Mouse (Mus musculus) limb, embryonic 11.5 days (tissue): Measurements from ENCODE around the gene Trio. TPM values are rescaled to one million over a fixed set of nuclear protein-coding genes. Genes with fewer than 3 reads are reported as not detected.

Experiments used
- ATAC-seq: fragments of 200-750 bp; cut with Nextera tagmentation; 2 replicates; pipeline ENCODE4 v1.8.0; 2017; ENCODE audit warnings: low read depth; ENCODE audit not compliant: insufficient number of reproducible peaks, low FRiP score, low TSS enrichment
- DNase-seq: peaks from one replicate; pipeline ENCODE4 v3.0.0-alpha.2; 2015; ENCODE audit warnings: low spot score
- H3K27ac ChIP-seq: fragments of 300-500 bp; sonication (generic); replicated peaks from 2 replicates; pipeline ENCODE4 v1.5.1; 2014; ENCODE audit warnings: low read depth, mild to moderate bottlenecking, low read length
- H3K27me3 ChIP-seq: fragments of 300-500 bp; sonication (generic); 2 replicates; pipeline ENCODE4 v1.6.1; 2014; ENCODE audit warnings: mild to moderate bottlenecking, low read length, mixed read lengths; ENCODE audit not compliant: control insufficient read depth, insufficient read depth
- H3K36me3 ChIP-seq: fragments of 300-500 bp; sonication (generic); 2 replicates; pipeline ENCODE4 v1.6.1; 2014; ENCODE audit warnings: mild to moderate bottlenecking, low read length, moderate library complexity, mixed read lengths; ENCODE audit not compliant: control insufficient read depth, insufficient read depth
- H3K4me1 ChIP-seq: fragments of 300-500 bp; sonication (generic); 2 replicates; pipeline ENCODE4 v1.6.1; 2014; ENCODE audit warnings: low read length, mixed read lengths; ENCODE audit not compliant: control insufficient read depth, insufficient read depth
- H3K4me2 ChIP-seq: fragments of 300-500 bp; sonication (generic); 2 replicates; pipeline ENCODE4 v1.6.1; 2014; ENCODE audit warnings: low read depth, mild to moderate bottlenecking, moderate library complexity; ENCODE audit not compliant: severe bottlenecking
- H3K4me3 ChIP-seq: fragments of 300-500 bp; sonication (generic); 2 replicates; pipeline ENCODE4 v1.5.1; 2014; ENCODE audit warnings: low read depth, low read length
- H3K9ac ChIP-seq: fragments of 300-500 bp; sonication (generic); 2 replicates; pipeline ENCODE4 v1.6.1; 2014; ENCODE audit warnings: mild to moderate bottlenecking, low read length
- H3K9me3 ChIP-seq: fragments of 300-500 bp; sonication (generic); 2 replicates; pipeline ENCODE4 v1.6.1; 2016; ENCODE audit warnings: low read length; ENCODE audit not compliant: control insufficient read depth
- WGBS: fragments of 180-500 bp; shearing (Covaris S2); extraction: QIAGEN DNeasy Blood & Tissue Kit; methylation state at CpG from one replicate; pipeline ENCODE4 v1.1.7; 2014; 5-methylcytosine and 5-hydroxymethylcytosine counted together
- polyA plus RNA-seq: library from polyadenylated mRNA; unstranded; fragments of >200 nt; fragmentation: Nextera tagmentation; extraction: Ambion mirVana; gene quantifications from 2 replicates; pipeline ENCODE4 v1.2.1, GENCODE M21; 2014

Trio gene
- polyA plus RNA-seq, 1 experiment from 2014 or later, result 64.8 TPM

- H3K4me3 ChIP-seq, result no peak overlapping the region
- no peaks in the 10 kb centered on the region for H3K4me1 ChIP-seq
- ATAC-seq (no peak), DNase-seq (no peak)
- H3K4me2 ChIP-seq, result no peak overlapping the region
- no peak overlapping the region for H3K9ac ChIP-seq
- no peaks in the 10 kb centered on the region for H3K27me3 ChIP-seq
- H3K27ac ChIP-seq, result no peak overlapping the region
- 90% methylated on average over 7 of the region's 7 CpGs for WGBS
- H3K9me3 ChIP-seq, result no peaks in the 10 kb centered on the region
- peaks cover 3% of the 10 kb centered on the region; the same call in 1 of the 2 replicates for H3K36me3 ChIP-seq
These were observed 168.4 kb downstream of the Trio start for GRCm38 (mm10) chr15:27857242-27857641.

GRCm38 (mm10) chr15:27856050-27856787 is 169.4 kb downstream of the Trio start:
- DNase-seq (no peak), ATAC-seq (no peak)
- Histone ChIP-seq H3K4me3 (no peak overlapping the region), H3K27me3 (no peaks in the 10 kb centered on the region), H3K4me1 (no peaks in the 10 kb centered on the region), H3K9ac (no peak overlapping the region), H3K9me3 (no peaks in the 10 kb centered on the region), H3K27ac (no peak overlapping the region), H3K4me2 (no peak overlapping the region), H3K36me3 (peaks cover 3% of the 10 kb centered on the region; the same call in 1 of the 2 replicates)
- 79% methylated on average over 29 of the region's 29 CpGs for WGBS

- Histone ChIP-seq H3K27ac (no peak overlapping the region), H3K9me3 (no peaks in the 10 kb centered on the region), H3K4me3 (no peak overlapping the region), H3K4me1 (peaks cover 2% of the 10 kb centered on the region; the same call in 1 of the 2 replicates), H3K4me2 (no peak overlapping the region), H3K27me3 (no peaks in the 10 kb centered on the region), H3K36me3 (peaks cover 11% of the 10 kb centered on the region), H3K9ac (no peak overlapping the region)
- ATAC-seq (no peak), DNase-seq (no peak)
- WGBS, result 72% methylated on average over 6 of the region's 6 CpGs
These were observed 174.3 kb downstream of the Trio start for GRCm38 (mm10) chr15:27851312-27851711.

GRCm38 (mm10) chr15:27850904-27851303 is 174.7 kb downstream of the Trio start:
- no peak overlapping the region for H3K9ac ChIP-seq
- no peaks in the 10 kb centered on the region for H3K27me3 ChIP-seq
- H3K9me3 ChIP-seq, result no peaks in the 10 kb centered on the region
- ATAC-seq, result no peak
- H3K4me1 ChIP-seq, result peaks cover 2% of the 10 kb centered on the region; the same call in 1 of the 2 replicates
- no peak overlapping the region for H3K4me2 ChIP-seq
- H3K27ac ChIP-seq, result no peak overlapping the region
- DNase-seq, result peak; percentile 58
- WGBS, result 86% methylated on average over 14 of the region's 14 CpGs
- H3K4me3 ChIP-seq, result no peak overlapping the region
- peaks cover 9% of the 10 kb centered on the region for H3K36me3 ChIP-seq

GRCm38 (mm10) chr15:27849910-27850309 is 175.7 kb downstream of the Trio start:
- 93% methylated on average over 4 of the region's 4 CpGs for whole genome bisulfite sequencing
- H3K9ac ChIP-seq, result no peak overlapping the region
- H3K36me3 ChIP-seq, result peaks cover 10% of the 10 kb centered on the region
- DNase-seq, result no peak
- ATAC-seq, result no peak
- H3K4me1 ChIP-seq, result peaks cover 2% of the 10 kb centered on the region; the same call in 1 of the 2 replicates
- no peak overlapping the region for H3K4me3 ChIP-seq
- H3K9me3 ChIP-seq, result no peaks in the 10 kb centered on the region
- H3K4me2 ChIP-seq, result no peak overlapping the region
- no peaks in the 10 kb centered on the region for H3K27me3 ChIP-seq
- no peak overlapping the region for H3K27ac ChIP-seq

GRCm38 (mm10) chr15:27841696-27842095 is 184.0 kb downstream of the Trio start:
- WGBS, result 94% methylated on average over 15 of the region's 15 CpGs

GRCm38 (mm10) chr15:27840579-27840978 is 185.1 kb downstream of the Trio start:
- no peaks in the 10 kb centered on the region for H3K27me3 ChIP-seq
- no peak for DNase-seq
- no peak overlapping the region for H3K4me3 ChIP-seq
- no peak overlapping the region for H3K27ac ChIP-seq
- no peak overlapping the region for H3K4me2 ChIP-seq
- peaks cover 10% of the 10 kb centered on the region; the same call in 1 of the 2 replicates for H3K36me3 ChIP-seq
- H3K9ac ChIP-seq, result no peak overlapping the region
- no peak for ATAC-seq
- WGBS, result 77% methylated on average over 8 of the region's 8 CpGs
- no peaks in the 10 kb centered on the region for H3K9me3 ChIP-seq
- no peaks in the 10 kb centered on the region for H3K4me1 ChIP-seq

More at GRCm38 (mm10) chr15:27841696-27842095, 184.0 kb downstream of the Trio start:
- DNase-seq (no peak), ATAC-seq (no peak)
- peaks cover 14% of the 10 kb centered on the region; the same call in 1 of the 2 replicates for H3K36me3 ChIP-seq
- no peak overlapping the region for H3K9ac ChIP-seq
- H3K4me2 ChIP-seq, result no peak overlapping the region
- no peak overlapping the region for H3K4me3 ChIP-seq
- no peaks in the 10 kb centered on the region for H3K27me3 ChIP-seq
- no peaks in the 10 kb centered on the region for H3K9me3 ChIP-seq
- no peak overlapping the region for H3K27ac ChIP-seq
- no peaks in the 10 kb centered on the region for H3K4me1 ChIP-seq

GRCm38 (mm10) chr15:27840125-27840524 is 185.5 kb downstream of the Trio start:
- H3K36me3 ChIP-seq, result peaks cover 10% of the 10 kb centered on the region; the same call in 1 of the 2 replicates
- no peak overlapping the region for H3K4me3 ChIP-seq
- no peak overlapping the region for H3K27ac ChIP-seq
- no peak for DNase-seq
- H3K4me1 ChIP-seq, result no peaks in the 10 kb centered on the region
- H3K9me3 ChIP-seq, result no peaks in the 10 kb centered on the region
- no peak for ATAC-seq
- H3K9ac ChIP-seq, result no peak overlapping the region; the same call in 1 of the 2 replicates
- 80% methylated on average over 6 of the region's 6 CpGs for WGBS
- no peak overlapping the region for H3K4me2 ChIP-seq
- H3K27me3 ChIP-seq, result no peaks in the 10 kb centered on the region
